Mouse (Mus musculus) embryonic facial prominence, embryonic 11.5 days (tissue): ENCODE results near the gene Dnajb12. TPM values are rescaled to one million over a fixed set of nuclear protein-coding genes. Genes with fewer than 3 reads are reported as not detected.
A peak's percentile ranks its signal among the peaks of the same experiment; 100 is the strongest.

Source experiments
- ATAC-seq: fragments of 200-750 bp; cut with Nextera tagmentation; replicated peaks from 2 replicates; pipeline ENCODE4 v1.8.0; 2017; ENCODE audit warnings: low read depth; ENCODE audit not compliant: insufficient number of reproducible peaks, low FRiP score, low TSS enrichment
- DNase-seq: peaks from one replicate; pipeline ENCODE4 v3.0.0-alpha.2; 2015; ENCODE audit warnings: low spot score
- H3K27ac ChIP-seq: fragments of 300-500 bp; sonication (generic); replicated peaks from 2 replicates; pipeline ENCODE4 v1.5.1; 2014; ENCODE audit warnings: mild to moderate bottlenecking, low read depth, low read length, control low read depth
- H3K27me3 ChIP-seq: fragments of 300-500 bp; sonication (generic); 2 replicates; pipeline ENCODE4 v1.6.1; 2014; ENCODE audit warnings: mild to moderate bottlenecking, low read length, moderate library complexity, mixed read lengths; ENCODE audit not compliant: control insufficient read depth, insufficient read depth
- H3K36me3 ChIP-seq: fragments of 300-500 bp; sonication (generic); replicated peaks from 2 replicates; pipeline ENCODE4 v1.6.1; 2014; ENCODE audit warnings: low read depth, mild to moderate bottlenecking, low read length, moderate library complexity, mixed read lengths; ENCODE audit not compliant: control insufficient read depth, insufficient read depth
- H3K4me1 ChIP-seq: fragments of 300-500 bp; sonication (generic); 2 replicates; pipeline ENCODE4 v1.6.1; 2014; ENCODE audit warnings: low read length, mixed read lengths; ENCODE audit not compliant: control insufficient read depth, insufficient read depth
- H3K4me2 ChIP-seq: fragments of 300-500 bp; sonication (generic); 2 replicates; pipeline ENCODE4 v1.6.1; 2014; ENCODE audit warnings: low read depth, mild to moderate bottlenecking, control low read depth, low read length, moderate library complexity
- H3K4me3 ChIP-seq: fragments of 300-500 bp; sonication (generic); 2 replicates; pipeline ENCODE4 v1.5.1; 2014; ENCODE audit warnings: low read depth, low read length, control low read depth
- H3K9ac ChIP-seq: fragments of 300-500 bp; sonication (generic); replicated peaks from 2 replicates; pipeline ENCODE4 v1.6.1; 2014; ENCODE audit warnings: mild to moderate bottlenecking, control low read depth, low read length
- H3K9me3 ChIP-seq: fragments of 300-500 bp; sonication (generic); replicated peaks from 2 replicates; pipeline ENCODE4 v1.6.1; 2016; ENCODE audit warnings: mild to moderate bottlenecking, low read length, inconsistent platforms, mixed read lengths; ENCODE audit not compliant: control insufficient read depth
- WGBS: fragments of 180-500 bp; shearing (Covaris S2); extraction: QIAGEN DNeasy Blood & Tissue Kit; methylation state at CpG from one replicate; pipeline ENCODE4 v1.1.7; 2014; 5-methylcytosine and 5-hydroxymethylcytosine counted together
- polyA plus RNA-seq: library from polyadenylated mRNA; unstranded; fragments of >200 nt; fragmentation: Nextera tagmentation; extraction: Ambion mirVana; gene quantifications from 2 replicates; pipeline ENCODE4 v1.2.1, GENCODE M21; 2014

Dnajb12 gene
- polyA plus RNA-seq, 1 experiment from 2014 or later, result 19.4 TPM

DNA sequence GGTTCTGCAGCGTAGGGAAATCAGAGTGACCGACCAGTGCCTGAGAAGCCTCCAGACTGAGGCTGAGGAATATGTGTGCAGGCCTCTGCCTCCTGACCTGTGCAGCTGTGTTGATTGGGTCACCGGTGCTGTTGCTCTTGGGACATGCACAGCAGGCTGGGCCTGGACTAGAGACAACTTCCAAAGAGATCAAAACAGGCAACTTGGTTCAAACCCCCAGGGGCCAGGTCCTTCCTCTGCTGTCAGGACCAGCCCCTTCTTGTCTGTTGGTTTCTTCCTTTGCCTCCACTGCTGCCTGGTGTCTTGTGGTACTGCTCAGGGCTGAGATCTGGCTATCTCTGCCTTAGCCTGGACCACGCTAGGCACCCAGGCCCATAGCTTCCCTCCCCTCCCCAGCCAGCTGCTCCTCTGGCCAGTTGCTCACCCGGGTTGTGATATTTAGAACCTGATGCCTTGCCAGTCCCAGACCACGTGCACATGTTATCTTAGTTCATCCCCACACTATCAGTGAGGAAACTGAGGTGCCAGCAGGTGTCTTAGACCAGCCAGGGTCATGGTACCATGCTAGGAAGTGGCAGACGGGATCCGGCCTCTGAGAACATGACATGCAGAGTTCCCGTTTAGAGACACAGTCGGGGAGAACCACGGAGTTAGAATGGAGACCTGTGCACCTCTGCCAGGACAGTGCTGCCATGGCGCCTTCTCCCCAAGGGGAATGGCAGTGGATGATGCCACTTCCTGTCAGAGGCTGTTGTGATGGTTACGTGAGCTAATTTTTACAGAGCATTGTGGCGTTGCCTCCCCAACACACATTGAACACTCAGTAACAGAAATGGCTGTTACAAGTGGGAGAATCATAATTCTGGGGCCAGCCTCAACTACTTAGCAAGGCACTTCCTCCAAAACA lies 6.1 kb downstream of the Dnajb12 start:
- H3K4me2 ChIP-seq, result no peak overlapping the region
- H3K9me3 ChIP-seq, result no peaks in the 10 kb centered on the region
- 88% methylated on average over 14 of the region's 14 CpGs for WGBS
- ATAC-seq (no peak), DNase-seq (no peak)
- no peaks in the 10 kb centered on the region for H3K4me1 ChIP-seq
- no peak overlapping the region for H3K4me3 ChIP-seq
- H3K27ac ChIP-seq, result no peak overlapping the region
- H3K9ac ChIP-seq, result no peak overlapping the region
- no peaks in the 10 kb centered on the region for H3K27me3 ChIP-seq
- no peaks in the 10 kb centered on the region for H3K36me3 ChIP-seq

DNA sequence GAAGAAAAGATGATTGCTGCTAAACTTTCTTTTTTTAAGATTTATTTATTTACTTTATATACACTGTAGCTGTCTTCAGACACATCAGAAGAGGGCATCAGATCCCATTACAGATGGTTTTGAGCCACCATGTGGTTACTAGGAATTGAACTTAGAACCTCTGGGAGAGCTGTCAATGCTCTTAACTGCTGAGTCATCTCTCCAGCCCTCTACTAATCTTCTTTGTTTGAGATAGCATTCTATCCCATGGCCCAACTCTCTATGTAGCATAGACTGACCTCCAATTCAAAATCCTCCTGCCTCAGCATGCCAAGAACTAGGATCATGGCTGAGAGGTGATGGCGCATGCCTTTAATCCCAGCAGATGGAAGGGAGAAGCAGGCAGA lies 6.7 kb downstream of the Dnajb12 start:
- Histone ChIP-seq H3K27me3 (no peaks in the 10 kb centered on the region), H3K27ac (no peak overlapping the region), H3K9me3 (no peaks in the 10 kb centered on the region), H3K4me2 (no peak overlapping the region), H3K36me3 (no peaks in the 10 kb centered on the region), H3K9ac (no peak overlapping the region), H3K4me3 (no peak overlapping the region), H3K4me1 (no peaks in the 10 kb centered on the region)
- WGBS, result 100% methylated on average over 1 of the region's 1 CpGs
- ATAC-seq (no peak), DNase-seq (no peak)

GRCm38 (mm10) chr10:59887432-59887831 lies 8.1 kb downstream of the Dnajb12 start:
- ATAC-seq (no peak), DNase-seq (no peak)
- Histone ChIP-seq H3K4me1 (no peaks in the 10 kb centered on the region), H3K36me3 (no peaks in the 10 kb centered on the region), H3K27me3 (no peaks in the 10 kb centered on the region), H3K4me3 (no peak overlapping the region), H3K9ac (no peak overlapping the region), H3K4me2 (no peak overlapping the region), H3K9me3 (no peaks in the 10 kb centered on the region), H3K27ac (no peak overlapping the region)
- 89% methylated on average over 5 of the region's 5 CpGs for WGBS

GRCm38 (mm10) chr10:59889339-59889738 lies 10.0 kb downstream of the Dnajb12 start:
- Histone ChIP-seq H3K27ac (no peak overlapping the region), H3K27me3 (no peaks in the 10 kb centered on the region), H3K4me2 (no peak overlapping the region), H3K4me1 (no peaks in the 10 kb centered on the region), H3K4me3 (no peak overlapping the region), H3K9ac (no peak overlapping the region), H3K9me3 (no peaks in the 10 kb centered on the region), H3K36me3 (peaks cover 6% of the 10 kb centered on the region)
- ATAC-seq, result no peak
- no peak for DNase-seq
- 90% methylated on average over 7 of the region's 7 CpGs for WGBS

DNA sequence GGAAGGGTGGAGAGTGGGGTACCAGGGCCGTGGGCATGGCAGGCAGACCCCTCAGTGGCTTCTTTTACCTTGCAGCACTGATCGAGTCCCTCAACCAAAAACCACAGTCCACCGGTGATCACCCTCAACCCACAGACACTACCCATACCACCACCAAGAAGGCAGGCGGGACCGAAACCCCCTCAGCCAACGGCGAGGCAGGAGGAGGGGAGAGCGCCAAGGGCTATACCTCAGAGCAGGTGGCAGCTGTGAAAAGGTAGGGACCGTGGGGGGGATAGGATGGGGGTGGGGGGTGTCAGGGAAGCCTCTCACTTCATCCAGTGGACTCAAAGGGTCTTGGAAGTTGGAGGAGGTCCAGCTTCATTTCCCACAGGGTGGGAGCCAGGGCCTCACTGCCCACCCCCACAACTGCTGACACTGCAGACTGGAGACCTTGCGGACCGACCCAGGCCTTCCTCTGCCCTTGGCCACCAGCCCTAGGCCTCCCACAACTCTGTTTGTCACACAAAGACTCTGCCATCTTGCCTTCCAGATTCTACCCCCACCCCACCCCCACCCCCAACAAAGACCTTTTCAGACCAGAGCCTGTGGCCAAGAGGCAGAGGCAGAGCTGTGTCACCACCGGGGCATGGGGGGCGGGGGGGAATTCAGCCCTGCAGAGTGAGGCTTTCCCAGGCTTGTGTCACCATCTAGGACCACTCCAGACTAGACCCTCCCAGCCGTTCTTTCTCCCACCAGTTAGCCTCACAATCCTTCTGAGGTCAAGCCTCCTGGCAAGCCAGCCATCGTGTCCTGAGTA lies 10.8 kb downstream of the Dnajb12 start:
- no peak for ATAC-seq
- Histone ChIP-seq H3K27ac (no peak overlapping the region), H3K36me3 (peaks cover 6% of the 10 kb centered on the region)

DNA sequence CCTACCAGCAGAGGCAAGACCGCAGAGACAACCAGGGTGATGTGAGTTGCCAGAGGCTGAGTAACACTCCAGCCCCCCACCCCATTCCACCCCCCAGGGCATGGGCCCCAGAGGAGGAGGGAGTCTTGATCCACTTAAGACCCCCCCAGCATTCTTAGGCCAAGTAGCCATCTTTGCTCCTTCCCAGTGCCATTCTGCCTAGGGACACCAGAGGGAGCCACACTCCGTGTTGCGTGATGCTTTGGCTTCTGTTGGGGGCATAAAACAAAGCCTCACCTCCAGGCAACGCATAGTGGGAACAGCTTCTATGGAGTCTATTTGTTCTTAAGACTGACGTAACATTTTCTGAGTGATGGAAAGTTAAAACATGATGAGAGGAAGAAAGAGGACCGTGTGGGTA lies 13.6 kb downstream of the Dnajb12 start:
- no peak overlapping the region for H3K4me3 ChIP-seq
- no peak overlapping the region for H3K27ac ChIP-seq
- no peak overlapping the region for H3K9ac ChIP-seq
- H3K4me1 ChIP-seq, result no peaks in the 10 kb centered on the region
- no peak for ATAC-seq
- H3K4me2 ChIP-seq, result no peak overlapping the region
- peaks cover 10% of the 10 kb centered on the region for H3K36me3 ChIP-seq
- WGBS, result 45% methylated on average over 6 of the region's 6 CpGs
- DNase-seq, result peak; percentile 85
- H3K9me3 ChIP-seq, result no peaks in the 10 kb centered on the region
- H3K27me3 ChIP-seq, result no peaks in the 10 kb centered on the region

More for the DNA sequence above, 10.8 kb downstream of the Dnajb12 start:
- 74% methylated on average over 15 of the region's 15 CpGs for WGBS
- no peak overlapping the region for H3K4me3 ChIP-seq
- no peaks in the 10 kb centered on the region for H3K9me3 ChIP-seq
- no peak overlapping the region for H3K4me2 ChIP-seq
- no peaks in the 10 kb centered on the region for H3K27me3 ChIP-seq
- DNase-seq, result no peak
- H3K9ac ChIP-seq, result no peak overlapping the region
- H3K4me1 ChIP-seq, result no peaks in the 10 kb centered on the region

- DNase-seq, result peak; percentile 90
- Histone ChIP-seq H3K27ac (no peak overlapping the region), H3K4me2 (no peak overlapping the region), H3K4me3 (no peak overlapping the region), H3K9me3 (no peaks in the 10 kb centered on the region), H3K27me3 (no peaks in the 10 kb centered on the region), H3K36me3 (peaks cover 10% of the 10 kb centered on the region), H3K9ac (no peak overlapping the region), H3K4me1 (peaks cover 9% of the 10 kb centered on the region)
- no peak for ATAC-seq
- WGBS, result 81% methylated on average over 25 of the region's 25 CpGs
Observed at GRCm38 (mm10) chr10:59894251-59895160, 15.2 kb downstream of the Dnajb12 start.
